Mouse (Mus musculus): Measurements from ENCODE around the gene Tma7.

DNA sequence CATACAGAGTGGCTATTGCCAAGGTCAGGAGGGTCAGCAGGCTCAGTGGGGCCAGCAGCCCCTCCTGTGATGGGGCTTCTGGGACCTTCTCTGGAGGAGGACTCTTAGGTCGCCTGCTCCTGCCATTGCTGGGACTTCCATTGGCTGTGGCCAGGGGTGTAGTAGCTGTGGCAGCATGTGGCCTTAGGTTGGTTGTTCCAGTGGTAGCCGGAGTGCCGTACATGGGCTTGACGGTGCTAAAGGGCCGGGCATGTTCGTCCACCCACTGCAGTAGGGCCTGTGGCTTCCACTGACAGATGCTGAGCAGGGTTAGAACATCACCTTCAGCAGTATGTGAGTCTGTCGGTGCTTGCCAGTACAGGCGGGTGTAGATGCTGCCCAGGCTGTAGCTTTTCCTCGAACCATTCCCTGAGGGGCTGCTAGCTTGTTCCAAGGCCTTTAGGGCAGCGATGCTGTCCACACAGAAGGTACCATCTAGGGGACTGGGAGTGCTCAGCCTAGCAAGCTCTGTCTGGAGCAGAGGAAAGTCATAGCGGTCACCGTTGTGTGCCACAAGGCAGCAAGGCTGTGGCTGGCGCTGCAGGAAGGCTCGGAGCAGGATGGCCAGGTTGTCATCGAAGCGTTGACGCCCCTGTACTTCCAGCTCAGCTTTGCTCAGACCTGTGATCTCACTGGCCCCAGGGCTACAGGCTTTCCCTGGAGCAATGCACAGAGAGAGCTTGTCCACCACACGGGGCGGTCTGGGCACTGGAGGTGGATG lies 24.2 kb downstream of the Tma7 start:
- TF ChIP-seq CTCF (IDR thresholded peaks at IDR 0.05; ENCODE audit: borderline replicate concordance, insufficient read depth, low read depth, low read length) = no peak
- TF ChIP-seq POLR2A (IDR thresholded peaks at IDR 0.05; ENCODE audit: borderline replicate concordance, insufficient read depth, low read length) = no peak
